Mouse (Mus musculus): ENCODE results near the gene Bicral.
"Not testable (repeated sequence)": the region's sequence is repeated elsewhere in the genome, so short reads cannot be mapped to it uniquely, and the experiment has no call there.

The Bicral gene

GRCm38 (mm10) chr17:46874133-46874532, 15.9 kb upstream of the Bicral start:
- peak; percentile 50 for DNase-seq (ENCODE audit: low spot score)

- no peak for DNase-seq (ENCODE audit: low spot score)
Measured at GRCm38 (mm10) chr17:46872806-46873205, 14.5 kb upstream of the Bicral start.

GRCm38 (mm10) chr17:46870913-46871312, 12.6 kb upstream of the Bicral start:
- DNase-seq (ENCODE audit: low spot score), result no peak

GRCm38 (mm10) chr17:46870204-46870798, 12.0 kb upstream of the Bicral start:
- DNase-seq (ENCODE audit: low spot score), result no peak

GRCm38 (mm10) chr17:46866836-46867235, 8.6 kb upstream of the Bicral start:
- no peak for DNase-seq (ENCODE audit: low spot score)

- no peak for DNase-seq (ENCODE audit: low spot score)
Measured at GRCm38 (mm10) chr17:46864566-46865195, 6.4 kb upstream of the Bicral start.

- no peak for DNase-seq (ENCODE audit: low spot score)
Measured at GRCm38 (mm10) chr17:46860120-46860519, 1.8 kb upstream of the Bicral start.

GRCm38 (mm10) chr17:46858749-46859444, 615 bp upstream of the Bicral start:
- DNase-seq (ENCODE audit: low spot score), result no peak

- DNase-seq (ENCODE audit: low spot score), result peak; percentile 80
Measured at GRCm38 (mm10) chr17:46857361-46857902, 850 bp downstream of the Bicral start.

GRCm38 (mm10) chr17:46856471-46857360, 1.6 kb downstream of the Bicral start:
- DNase-seq (ENCODE audit: low spot score), result peak; percentile 83

- DNase-seq (ENCODE audit: low spot score), result no peak
Measured at GRCm38 (mm10) chr17:46856107-46856388, 2.2 kb downstream of the Bicral start.

- peak; percentile 17 for DNase-seq (ENCODE audit: low spot score)
Measured at GRCm38 (mm10) chr17:46855328-46856106, 2.8 kb downstream of the Bicral start.

- peak; percentile 52 for DNase-seq (ENCODE audit: low spot score)
Measured at GRCm38 (mm10) chr17:46854640-46855110, 3.6 kb downstream of the Bicral start.

- no peak for DNase-seq (ENCODE audit: low spot score)
Measured at GRCm38 (mm10) chr17:46854096-46854495, 4.2 kb downstream of the Bicral start.

GRCm38 (mm10) chr17:46853281-46853680, 5.0 kb downstream of the Bicral start:
- DNase-seq (ENCODE audit: low spot score), result peak; percentile 54

- peak; percentile 40 for DNase-seq (ENCODE audit: low spot score)
Measured at GRCm38 (mm10) chr17:46852725-46853124, 5.6 kb downstream of the Bicral start.

GRCm38 (mm10) chr17:46847206-46847605, 11.1 kb downstream of the Bicral start:
- no peak for DNase-seq (ENCODE audit: low spot score)

- DNase-seq (ENCODE audit: low spot score), result not testable (repeated sequence)
Measured at GRCm38 (mm10) chr17:46846573-46846972, 11.7 kb downstream of the Bicral start.

GRCm38 (mm10) chr17:46845262-46845661, 13.0 kb downstream of the Bicral start:
- DNase-seq (ENCODE audit: low spot score), result no peak

GRCm38 (mm10) chr17:46844811-46845210, 13.5 kb downstream of the Bicral start:
- DNase-seq (ENCODE audit: low spot score), result no peak

- DNase-seq (ENCODE audit: low spot score), result no peak
Measured at GRCm38 (mm10) chr17:46843716-46844115, 14.6 kb downstream of the Bicral start.
